Mouse (Mus musculus) E14TG2a.4 (cell line): ENCODE measurements around the gene Gprasp1.

ENCODE experiments used
- CTCF ChIP-seq: conservative IDR thresholded peaks from 2 replicates; pipeline ENCODE4 v1.5.1; 2014; ENCODE audit warnings: low read length
- NANOG ChIP-seq: IDR thresholded peaks from 2 replicates; pipeline ENCODE4 v1.6.1; 2014; ENCODE audit warnings: borderline replicate concordance, low read length, mixed read lengths

DNA sequence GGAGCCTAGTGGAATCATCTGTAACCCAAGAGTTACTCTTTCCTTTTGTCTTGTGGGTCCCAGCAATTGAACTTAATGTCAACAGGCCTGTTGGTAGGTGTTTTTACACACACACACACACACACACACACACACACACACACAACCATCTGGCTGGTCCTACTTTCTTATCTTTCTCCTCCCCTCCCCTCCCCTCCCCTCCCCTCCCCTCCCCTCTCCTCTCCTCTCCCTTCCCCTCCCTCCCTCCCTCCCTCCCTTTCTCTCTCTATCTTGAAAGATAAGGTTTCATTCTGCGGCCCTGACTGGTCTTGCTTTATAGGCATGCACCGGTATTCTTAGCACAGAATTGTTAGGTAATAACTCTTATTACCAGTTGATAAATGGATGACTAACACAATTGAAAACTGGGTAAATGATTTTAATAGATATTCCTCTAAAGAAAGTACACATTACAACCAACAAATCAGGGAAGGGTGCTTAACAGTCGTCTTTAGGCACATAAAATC is 25.6 kb downstream of the Gprasp1 start:
- TF ChIP-seq CTCF, result no peak
- no peak for TF ChIP-seq NANOG
